Mouse (Mus musculus): Measurements from ENCODE around the gene Col9a1. TPM values are rescaled to one million over a fixed set of nuclear protein-coding genes. Genes with fewer than 3 reads are reported as not detected.

Col9a1 gene
- total RNA-seq, 2 experiments from 2014 or later, result 0.08 to 0.29 TPM

GRCm38 (mm10) chr1:24211621-24212385 lies 34.4 kb downstream of the Col9a1 start:
- DNase-seq (ENCODE audit: low spot score), result no peak
- intact Hi-C loops (cut with DNase I), result no loop called here

- no peak for DNase-seq (ENCODE audit: low spot score)
These were observed 41.6 kb downstream of the Col9a1 start for GRCm38 (mm10) chr1:24219041-24219440.

DNA sequence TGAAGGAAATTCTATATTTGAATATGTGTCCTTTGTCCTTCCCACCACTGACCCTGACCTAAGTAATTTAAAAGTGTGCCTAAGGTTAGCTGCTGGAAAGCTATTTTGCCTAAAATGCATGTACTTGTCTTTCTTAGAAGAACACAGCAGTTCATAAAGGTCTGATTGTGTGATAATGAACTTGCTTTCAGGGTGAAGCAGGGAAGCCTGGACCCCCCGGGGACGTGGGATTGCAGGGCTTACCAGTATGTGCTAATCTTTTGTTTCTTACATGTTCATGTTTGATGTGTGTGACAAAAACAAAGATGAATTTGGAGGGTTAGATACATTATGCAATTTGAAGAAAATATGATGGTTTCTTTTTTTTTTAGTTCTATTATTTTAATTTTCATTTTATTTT lies 44.8 kb downstream of the Col9a1 start:
- DNase-seq (ENCODE audit: low spot score), result no peak
- intact Hi-C loops (cut with DNase I), result no loop called here

More at GRCm38 (mm10) chr1:24219041-24219440, 41.6 kb downstream of the Col9a1 start:
- intact Hi-C loops (cut with DNase I), result no loop called here

- intact Hi-C loops (cut with DNase I), result no loop called here
- DNase-seq (ENCODE audit: low spot score), result no peak
These were observed 45.7 kb downstream of the Col9a1 start for GRCm38 (mm10) chr1:24222981-24223612.

- DNase-seq (ENCODE audit: low spot score), result no peak
- intact Hi-C loops (cut with DNase I), result no loop called here
These were observed 48.6 kb downstream of the Col9a1 start for GRCm38 (mm10) chr1:24225825-24226526.

DNA sequence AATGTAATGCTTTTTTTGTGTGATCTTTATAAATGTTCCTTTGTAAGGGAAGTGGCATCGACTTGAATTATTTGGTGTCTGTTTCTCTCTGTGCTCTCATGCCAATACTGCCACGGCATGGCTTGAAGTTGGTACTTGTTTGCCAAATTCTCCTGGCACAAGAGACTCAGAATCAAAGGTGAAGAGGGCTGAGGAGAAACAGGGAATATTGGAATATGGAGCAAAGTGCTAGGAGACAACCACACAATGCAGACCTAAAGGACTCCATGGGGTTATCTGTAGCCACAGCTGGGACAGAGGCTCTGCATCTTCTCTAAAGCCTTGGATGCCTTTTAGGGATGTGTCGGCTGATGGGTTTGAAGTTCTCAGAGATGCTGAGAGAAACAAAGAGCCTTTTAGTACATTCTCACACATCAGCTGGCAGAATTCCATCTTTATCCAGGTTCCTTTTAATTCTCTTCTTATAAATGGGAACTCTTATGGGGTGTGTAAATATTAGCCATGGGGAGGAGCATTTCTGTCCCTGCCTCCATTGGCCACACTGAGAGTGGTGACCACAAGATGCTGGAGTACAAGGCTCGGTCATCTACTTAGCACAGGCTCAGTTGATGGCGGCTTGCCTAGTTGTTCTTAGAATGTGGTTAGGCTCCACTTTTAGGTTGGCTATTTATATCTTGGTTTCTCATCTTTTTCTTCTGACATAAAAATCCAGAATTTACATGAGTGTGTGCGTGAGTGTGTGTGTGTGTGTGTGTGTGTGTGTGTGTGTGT lies 49.7 kb downstream of the Col9a1 start:
- DNase-seq (ENCODE audit: low spot score), result no peak
- intact Hi-C loops (cut with DNase I), result no loop called here

DNA sequence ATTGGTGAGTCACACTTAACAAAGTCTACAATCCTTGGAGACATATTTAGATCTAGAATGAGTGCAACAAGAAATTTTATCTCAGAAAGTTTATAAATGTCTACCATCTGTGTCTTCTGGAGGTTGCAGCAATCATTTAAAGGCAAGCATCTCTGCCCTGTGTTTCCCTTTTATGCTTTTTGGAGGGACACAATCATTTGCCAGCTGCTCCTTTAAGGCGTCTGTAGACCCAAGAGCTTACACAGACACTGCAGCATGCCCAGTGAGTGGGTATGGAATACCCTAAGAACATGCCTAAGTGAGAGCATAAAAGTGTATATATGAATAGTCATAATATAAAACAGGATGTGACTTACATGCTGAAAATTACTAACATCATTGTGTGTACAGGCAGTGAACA lies 52.1 kb downstream of the Col9a1 start:
- intact Hi-C loops (cut with DNase I), result no loop called here
- DNase-seq (ENCODE audit: low spot score), result no peak

DNA sequence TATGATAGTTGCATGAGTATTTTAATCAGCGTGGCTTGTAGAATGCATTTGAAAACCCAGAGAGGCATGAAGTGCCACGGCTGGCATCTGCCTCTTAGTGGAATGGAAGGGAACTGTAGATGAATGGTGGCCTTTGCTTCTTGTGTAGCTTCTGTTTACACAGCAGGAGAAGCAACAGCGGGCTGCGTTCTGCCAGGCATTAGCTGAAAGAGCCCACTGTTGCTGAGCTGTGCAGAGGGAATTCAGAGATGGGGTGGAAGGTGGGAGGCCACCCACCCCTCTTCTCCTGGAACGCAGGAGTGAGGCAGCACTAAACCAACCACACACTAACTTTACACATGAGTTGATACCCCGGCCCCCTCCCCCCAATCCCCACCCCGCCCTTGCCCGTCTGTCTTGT lies 53.0 kb downstream of the Col9a1 start:
- intact Hi-C loops (cut with DNase I), result no loop called here

GRCm38 (mm10) chr1:24231504-24232270 lies 54.3 kb downstream of the Col9a1 start:
- no peak for DNase-seq (ENCODE audit: low spot score)
- intact Hi-C loops (cut with DNase I), result no loop called here

More for the DNA sequence above, 53.0 kb downstream of the Col9a1 start:
- DNase-seq (ENCODE audit: low spot score), result no peak

DNA sequence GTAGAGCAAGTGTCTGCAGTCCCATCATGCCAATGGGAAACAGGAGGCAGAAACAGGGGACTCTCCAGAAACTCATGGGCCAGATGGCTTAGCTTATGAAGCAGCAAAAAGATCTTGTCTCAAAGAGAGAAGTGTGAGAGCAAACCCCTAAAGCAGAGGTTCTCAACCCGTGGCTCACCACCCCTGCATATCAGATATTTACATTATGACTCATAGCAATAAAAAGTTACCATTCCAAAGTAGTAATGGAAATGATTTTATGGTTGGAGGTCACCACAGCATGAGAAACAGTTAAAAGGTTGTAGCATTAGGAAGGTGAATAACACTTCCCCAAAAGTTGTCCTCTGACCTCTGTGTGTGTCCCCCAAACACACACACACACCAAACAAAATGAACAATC lies 58.9 kb downstream of the Col9a1 start:
- no peak for DNase-seq (ENCODE audit: low spot score)
- intact Hi-C loops (cut with DNase I), result no loop called here

DNA sequence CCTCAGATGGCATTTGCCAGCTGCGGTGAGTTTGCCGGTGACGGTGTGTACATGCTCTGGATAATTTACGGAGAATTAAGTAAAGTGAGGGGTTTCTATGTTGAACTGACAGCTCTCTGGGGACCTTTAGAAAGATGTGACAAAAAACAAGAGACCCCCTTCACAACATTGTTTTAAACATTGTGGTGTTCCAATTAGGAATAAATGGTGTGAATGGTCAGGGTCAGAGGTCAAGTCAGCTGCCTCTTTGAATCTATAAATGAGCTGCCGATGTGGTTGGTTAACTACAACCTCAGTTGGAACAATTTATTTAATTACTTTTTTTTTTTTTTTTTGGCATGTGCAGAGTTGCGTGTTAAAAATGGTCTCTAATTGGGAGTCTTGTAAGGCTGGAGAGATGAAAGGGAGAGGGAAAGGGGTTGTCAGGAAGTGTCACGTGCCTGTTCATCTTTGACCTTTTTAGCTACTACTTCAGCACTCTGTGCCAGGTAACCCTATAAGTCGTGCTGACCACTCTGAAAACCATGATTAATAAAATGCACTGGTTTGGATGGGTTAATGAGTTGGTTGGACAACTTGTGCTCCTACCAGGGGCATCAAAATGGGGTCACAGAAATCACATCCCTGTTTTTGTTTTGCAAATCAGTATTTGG lies 62.8 kb downstream of the Col9a1 start:
- no peak for DNase-seq (ENCODE audit: low spot score)
- intact Hi-C loops (cut with DNase I), result loop anchor here (10.0 kb wide), 2 partner anchors 105 to 415 kb away; no protein-coding TSS in a partner anchor

- DNase-seq (ENCODE audit: low spot score), result no peak
- intact Hi-C loops (cut with DNase I), result loop anchor here (10.0 kb wide), 2 partner anchors 110 to 420 kb away; no protein-coding TSS in a partner anchor
These were observed 67.5 kb downstream of the Col9a1 start for GRCm38 (mm10) chr1:24244931-24245330.

GRCm38 (mm10) chr1:24245700-24246375 lies 68.4 kb downstream of the Col9a1 start:
- intact Hi-C loops (cut with DNase I), result loop anchor here (10.0 kb wide), 2 partner anchors 111 to 421 kb away; no protein-coding TSS in a partner anchor
- DNase-seq (ENCODE audit: low spot score), result no peak

DNA sequence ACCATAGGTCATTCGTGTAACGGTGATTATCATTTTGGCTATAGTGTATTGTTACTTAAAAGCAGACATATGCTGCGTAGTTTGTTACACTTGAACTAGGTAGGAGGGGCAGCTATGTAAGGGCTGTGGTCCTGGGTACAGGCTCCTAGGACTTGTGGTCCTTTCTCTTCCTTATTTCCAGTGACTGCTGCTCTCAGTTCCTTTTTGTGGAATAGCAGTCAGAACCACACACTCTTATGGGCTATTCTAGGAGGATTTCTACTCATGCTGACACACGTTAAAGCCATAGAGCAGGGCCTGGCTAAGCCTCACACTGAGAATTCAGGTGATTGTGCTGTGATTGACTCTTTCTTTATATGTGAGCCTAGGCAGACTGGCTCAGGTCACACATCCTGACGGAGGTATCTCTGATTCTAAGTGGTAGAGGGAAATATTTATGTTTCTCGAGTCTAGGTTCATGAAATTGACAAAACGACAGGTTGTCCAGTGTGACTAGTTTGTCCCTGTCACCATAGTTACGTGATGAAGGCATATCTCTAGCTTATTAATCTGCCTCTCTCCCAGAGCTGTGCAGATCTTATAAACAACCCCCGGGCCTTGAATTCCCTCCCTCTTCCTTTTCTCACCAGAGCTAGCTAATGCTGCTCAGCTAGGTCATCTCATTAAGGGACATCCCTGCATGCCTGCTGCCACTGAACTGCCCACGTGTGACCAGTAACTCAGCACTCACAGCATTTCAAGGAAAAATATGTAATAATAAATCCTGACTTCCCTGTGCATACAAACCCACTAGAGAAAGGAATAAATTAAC lies 71.1 kb downstream of the Col9a1 start:
- no peak for DNase-seq (ENCODE audit: low spot score)
- intact Hi-C loops (cut with DNase I), result loop anchor here (10.0 kb wide), 2 partner anchors 114 to 424 kb away; no protein-coding TSS in a partner anchor

- intact Hi-C loops (cut with DNase I), result loop anchor here (10.0 kb wide), 2 partner anchors 114 to 424 kb away; no protein-coding TSS in a partner anchor
- no peak for DNase-seq (ENCODE audit: low spot score)
These were observed 71.8 kb downstream of the Col9a1 start for GRCm38 (mm10) chr1:24249105-24249664.

GRCm38 (mm10) chr1:24257961-24258360 lies 80.6 kb downstream of the Col9a1 start:
- DNase-seq (ENCODE audit: low spot score), result no peak

GRCm38 (mm10) chr1:24259419-24259818 lies 82.0 kb downstream of the Col9a1 start:
- no peak for DNase-seq (ENCODE audit: low spot score)
- intact Hi-C loops (cut with DNase I), result no loop called here

More at GRCm38 (mm10) chr1:24257961-24258360, 80.6 kb downstream of the Col9a1 start:
- intact Hi-C loops (cut with DNase I), result no loop called here
